Mouse (Mus musculus): ENCODE results near the gene Wipf2. TPM values are rescaled to one million over a fixed set of nuclear protein-coding genes. Genes with fewer than 3 reads are reported as not detected.
A peak's percentile ranks its signal among the peaks of the same experiment; 100 is the strongest.

Gene Wipf2
- polyA plus RNA-seq, 1 experiment = 11.4 TPM

- H3K4me1 ChIP-seq (ENCODE audit: control insufficient read depth, insufficient read depth, low read length) = peaks cover 24% of the 10 kb centered on the region
- TF ChIP-seq CTCF (IDR thresholded peaks at IDR 0.05; ENCODE audit: borderline replicate concordance, insufficient read depth, low read length) (no peak), POLR2A (IDR thresholded peaks at IDR 0.05; ENCODE audit: low read depth, low read length) (no peak)
These were observed 70.9 kb downstream of the Wipf2 start for GRCm38 (mm10) chr11:98934367-98934766.

GRCm38 (mm10) chr11:98935123-98935522, 71.7 kb downstream of the Wipf2 start:
- Histone ChIP-seq H3K27ac (ENCODE audit: insufficient read depth, low read length) (no peak overlapping the region), H3K4me1 (ENCODE audit: control insufficient read depth, insufficient read depth, low read length) (peaks cover 17% of the 10 kb centered on the region), H3K4me3 (ENCODE audit: insufficient read depth, low read length) (no peak overlapping the region)
- TF ChIP-seq POLR2A (IDR thresholded peaks at IDR 0.05; ENCODE audit: low read depth, low read length) (no peak), CTCF (IDR thresholded peaks at IDR 0.05; ENCODE audit: borderline replicate concordance, insufficient read depth, low read length) (no peak)

More at GRCm38 (mm10) chr11:98934367-98934766, 70.9 kb downstream of the Wipf2 start:
- Histone ChIP-seq H3K27ac (ENCODE audit: insufficient read depth, low read length) (no peak overlapping the region), H3K4me3 (ENCODE audit: insufficient read depth, low read length) (no peak overlapping the region)

- H3K27ac ChIP-seq (ENCODE audit: insufficient read depth, low read length) = peak overlapping the region; percentile 86
- H3K4me1 ChIP-seq (ENCODE audit: control insufficient read depth, insufficient read depth, low read length) = peaks cover 8% of the 10 kb centered on the region; the same call in 1 of the 2 replicates
- peak overlapping the region; percentile 28 for H3K4me3 ChIP-seq (ENCODE audit: insufficient read depth, low read length)
- peak; percentile 89 for TF ChIP-seq POLR2A (IDR thresholded peaks at IDR 0.05; ENCODE audit: low read depth, low read length)
- no peak for TF ChIP-seq CTCF (IDR thresholded peaks at IDR 0.05; ENCODE audit: borderline replicate concordance, insufficient read depth, low read length)
These were observed 72.7 kb downstream of the Wipf2 start for GRCm38 (mm10) chr11:98936170-98936569.

GRCm38 (mm10) chr11:98936606-98937409, 73.4 kb downstream of the Wipf2 start:
- H3K4me1 ChIP-seq (ENCODE audit: control insufficient read depth, insufficient read depth, low read length) = 0 out of 2 replicates have a peak, but pooled peaks cover 1% of the 10 kb centered on the region
- peak overlapping the region; percentile 86 for H3K27ac ChIP-seq (ENCODE audit: insufficient read depth, low read length)
- H3K4me3 ChIP-seq (ENCODE audit: insufficient read depth, low read length) = peak overlapping the region; percentile 28
- no peak for TF ChIP-seq CTCF (IDR thresholded peaks at IDR 0.05; ENCODE audit: borderline replicate concordance, insufficient read depth, low read length)
- peak; percentile 62 for TF ChIP-seq POLR2A (IDR thresholded peaks at IDR 0.05; ENCODE audit: low read depth, low read length)

- peak; percentile 45 for TF ChIP-seq POLR2A (IDR thresholded peaks at IDR 0.05; ENCODE audit: low read depth, low read length)
- TF ChIP-seq CTCF (IDR thresholded peaks at IDR 0.05; ENCODE audit: borderline replicate concordance, insufficient read depth, low read length) = no peak
- no peaks in the 10 kb centered on the region for H3K4me1 ChIP-seq (ENCODE audit: control insufficient read depth, insufficient read depth, low read length)
- H3K4me3 ChIP-seq (ENCODE audit: insufficient read depth, low read length) = peak overlapping the region; percentile 88
- peak overlapping the region; percentile 87 for H3K27ac ChIP-seq (ENCODE audit: insufficient read depth, low read length)
These were observed 74.0 kb downstream of the Wipf2 start for GRCm38 (mm10) chr11:98937410-98937913.

- Histone ChIP-seq H3K4me3 (ENCODE audit: insufficient read depth, low read length) (peak overlapping the region; percentile 88), H3K4me1 (ENCODE audit: control insufficient read depth, insufficient read depth, low read length) (no peaks in the 10 kb centered on the region), H3K27ac (ENCODE audit: insufficient read depth, low read length) (peak overlapping the region; percentile 87)
- TF ChIP-seq CTCF (IDR thresholded peaks at IDR 0.05; ENCODE audit: borderline replicate concordance, insufficient read depth, low read length) (no peak), POLR2A (IDR thresholded peaks at IDR 0.05; ENCODE audit: low read depth, low read length) (peak; percentile 52; the same call in 1 of the 2 replicates)
These were observed 74.7 kb downstream of the Wipf2 start for GRCm38 (mm10) chr11:98937914-98938694.

GRCm38 (mm10) chr11:98938701-98939083, 75.3 kb downstream of the Wipf2 start:
- TF ChIP-seq CTCF (IDR thresholded peaks at IDR 0.05; ENCODE audit: borderline replicate concordance, insufficient read depth, low read length) (no peak), POLR2A (IDR thresholded peaks at IDR 0.05; ENCODE audit: low read depth, low read length) (no peak)
- Histone ChIP-seq H3K4me1 (ENCODE audit: control insufficient read depth, insufficient read depth, low read length) (peaks cover 5% of the 10 kb centered on the region), H3K4me3 (ENCODE audit: insufficient read depth, low read length) (peak overlapping the region; percentile 88), H3K27ac (ENCODE audit: insufficient read depth, low read length) (peak overlapping the region; percentile 87)

GRCm38 (mm10) chr11:98939084-98939952, 75.9 kb downstream of the Wipf2 start:
- peaks cover 9% of the 10 kb centered on the region for H3K4me1 ChIP-seq (ENCODE audit: control insufficient read depth, insufficient read depth, low read length)
- H3K4me3 ChIP-seq (ENCODE audit: insufficient read depth, low read length) = peak overlapping the region; percentile 88
- peak overlapping the region; percentile 90 for H3K27ac ChIP-seq (ENCODE audit: insufficient read depth, low read length)
- TF ChIP-seq CTCF (IDR thresholded peaks at IDR 0.05; ENCODE audit: borderline replicate concordance, insufficient read depth, low read length) (no peak), POLR2A (IDR thresholded peaks at IDR 0.05; ENCODE audit: low read depth, low read length) (0 out of 2 replicates have a peak, but pooled peaks have one; percentile 9)

Data from embryonic fibroblast, embryonic 13.5 days (primary cell).